Comparison of ENCODE assay signal across 26 mouse cellular contexts in the genomic region with DNA sequence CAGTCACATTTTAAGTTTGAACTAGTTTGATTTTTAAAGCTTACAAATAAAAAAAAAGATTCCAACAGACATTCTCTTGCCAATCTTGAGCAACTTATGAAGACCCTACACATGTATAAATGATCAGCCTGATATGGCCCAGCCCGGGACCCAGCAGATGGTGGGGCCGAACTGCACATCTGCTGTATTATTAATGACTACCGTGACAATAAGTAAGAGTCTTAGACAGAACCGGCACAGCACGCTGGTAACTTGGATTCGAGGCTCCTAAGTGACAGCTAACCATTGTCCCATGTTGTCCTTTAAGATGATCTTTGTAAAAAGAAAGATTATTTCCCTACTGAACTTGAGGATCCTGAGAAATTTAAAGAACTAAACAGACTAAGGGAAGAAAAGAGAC. TPM values are rescaled to one million over a fixed set of nuclear protein-coding genes. Genes with fewer than 3 reads are reported as not detected.
DNase-seq lines count a peak whose midpoint lies in the region; ATAC-seq and TF ChIP-seq lines count a peak whose summit lies in the region.
"Had no signal": no experiment of that assay in that cellular context is flagged by ENCODE, and none has a peak within 500 bp of the region (broad histone marks: within the 10 kb centered on the region; RNA-seq: fewer than 3 reads in every experiment).

No protein-coding gene starts in this region.

- TF ChIP-seq EP300 in liver, postnatal 0 days (IDR thresholded peaks at IDR 0.05; ENCODE audit: low read depth) = no peak

- H3K27ac ChIP-seq in heart, embryonic 11.5 days (ENCODE audit: low read depth, low read length) = peak overlapping the region; percentile 70; the same call in 1 of the 2 replicates
- 0 out of 2 replicates have a peak overlapping the region, but pooled peaks have one; percentile 30 for H3K27ac ChIP-seq in midbrain, embryonic 11.5 days (ENCODE audit: low read depth, low read length)
- no peak overlapping the region for H3K27ac ChIP-seq in midbrain, embryonic 15.5 days
- peak overlapping the region; percentile 93 for H3K27ac ChIP-seq in liver, postnatal 0 days (ENCODE audit: low read depth)
- H3K27ac ChIP-seq: embryonic facial prominence, embryonic 15.5 days; forebrain, embryonic 12.5 days; hindbrain, embryonic 13.5 days; layer of hippocampus, adult 2 months; stomach, embryonic 15.5 days had no signal

- no peak for TF ChIP-seq CTCF in liver, postnatal 0 days (IDR thresholded peaks at IDR 0.05; ENCODE audit: low read depth)

- WGBS in heart, embryonic 11.5 days (ENCODE audit: insufficient replicate concordance) = 75% methylated on average over 6 of the region's 6 CpGs
- 57% methylated on average over 6 of the region's 6 CpGs for WGBS in midbrain, embryonic 11.5 days
- WGBS in midbrain, embryonic 15.5 days = 33% methylated on average over 6 of the region's 6 CpGs
- WGBS in liver, postnatal 0 days (ENCODE audit: insufficient replicate concordance) = 66% methylated on average over 6 of the region's 6 CpGs

- no peaks in the 10 kb centered on the region for H3K27me3 ChIP-seq in heart, embryonic 11.5 days (ENCODE audit: control insufficient read depth, insufficient read depth, low read length)
- no peaks in the 10 kb centered on the region for H3K27me3 ChIP-seq in midbrain, embryonic 11.5 days (ENCODE audit: control insufficient read depth, insufficient read depth, low read length)
- H3K27me3 ChIP-seq in midbrain, embryonic 15.5 days (replicated peaks) = no peaks in the 10 kb centered on the region; the same call in 1 of the 2 replicates
- H3K27me3 ChIP-seq in liver, postnatal 0 days (ENCODE audit: insufficient read depth, low read length) = no peaks in the 10 kb centered on the region
- H3K27me3 ChIP-seq: hindbrain, embryonic 13.5 days; stomach, embryonic 15.5 days had no signal

- peak overlapping the region; percentile 54; the same call in 1 of the 2 replicates for H3K9ac ChIP-seq in heart, embryonic 11.5 days (ENCODE audit: low read depth, low read length)
- no peak overlapping the region for H3K9ac ChIP-seq in midbrain, embryonic 11.5 days (ENCODE audit: low read length)
- H3K9ac ChIP-seq in midbrain, embryonic 15.5 days = no peak overlapping the region
- H3K9ac ChIP-seq in liver, postnatal 0 days (replicated peaks) = peak overlapping the region; percentile 73
- H3K9ac ChIP-seq: embryonic facial prominence, embryonic 15.5 days; forebrain, embryonic 12.5 days; hindbrain, embryonic 13.5 days; stomach, embryonic 15.5 days had no signal

- no peak overlapping the region for H3K4me2 ChIP-seq in heart, embryonic 11.5 days
- H3K4me2 ChIP-seq in midbrain, embryonic 11.5 days = no peak overlapping the region
- no peak overlapping the region for H3K4me2 ChIP-seq in midbrain, embryonic 15.5 days
- H3K4me2 ChIP-seq in liver, postnatal 0 days (ENCODE audit: low read depth, low read length) = 0 out of 2 replicates have a peak overlapping the region, but pooled peaks have one; percentile 62
- H3K4me2 ChIP-seq: embryonic facial prominence, embryonic 15.5 days; forebrain, embryonic 12.5 days; hindbrain, embryonic 13.5 days; stomach, embryonic 15.5 days had no signal

- H3K4me1 ChIP-seq in heart, embryonic 11.5 days (ENCODE audit: control insufficient read depth, insufficient read depth, low read length) = no peaks in the 10 kb centered on the region; the same call in 1 of the 2 replicates
- no peaks in the 10 kb centered on the region for H3K4me1 ChIP-seq in midbrain, embryonic 11.5 days (ENCODE audit: control insufficient read depth, insufficient read depth, low read length)
- no peaks in the 10 kb centered on the region for H3K4me1 ChIP-seq in midbrain, embryonic 15.5 days
- H3K4me1 ChIP-seq in liver, postnatal 0 days (ENCODE audit: insufficient read depth) = peaks cover 14% of the 10 kb centered on the region
- H3K4me1 ChIP-seq: embryonic facial prominence, embryonic 15.5 days; forebrain, embryonic 12.5 days; hindbrain, embryonic 13.5 days; stomach, embryonic 15.5 days had no signal

- peak overlapping the region; percentile 34 for H3K4me3 ChIP-seq in heart, embryonic 11.5 days (ENCODE audit: low read depth, low read length)
- H3K4me3 ChIP-seq in midbrain, embryonic 11.5 days (ENCODE audit: low read depth, low read length) = no peak overlapping the region
- H3K4me3 ChIP-seq in midbrain, embryonic 15.5 days = no peak overlapping the region
- H3K4me3 ChIP-seq in liver, postnatal 0 days (ENCODE audit: low read depth, low read length) = peak overlapping the region; percentile 51
- H3K4me3 ChIP-seq: embryonic facial prominence, embryonic 15.5 days; forebrain, embryonic 12.5 days; hindbrain, embryonic 13.5 days; layer of hippocampus, adult 2 months had no signal

- DNase-seq in heart, postnatal 4 days = no peak
- no peak for DNase-seq in midbrain, embryonic 11.5 days (ENCODE audit: low spot score, missing footprints)
- DNase-seq in liver = peak; percentile 47
- no peak for DNase-seq in liver, postnatal 0 days
- no peak for DNase-seq in right cerebral cortex, postnatal 36 days (ENCODE audit: low spot score in 2 of 2)
- DNase-seq: adrenal gland, postnatal 36 days; cerebellum, adult 18-20 months; cerebellum, postnatal 25 days; kidney, adult 8-10 months; kidney, postnatal 14 days; lung, postnatal 10 days; right cerebral cortex, adult 18-20 months; spleen, adult 18-20 months; thymus, adult 18-20 months; thymus, postnatal 4 days had no signal

- ATAC-seq in heart, embryonic 11.5 days (replicated peaks; ENCODE audit: insufficient number of reproducible peaks, low FRiP score, low TSS enrichment) = no peak
- no peak for ATAC-seq in midbrain, embryonic 11.5 days (ENCODE audit: low FRiP score)
- no peak for ATAC-seq in midbrain, embryonic 15.5 days (replicated peaks)
- ATAC-seq in liver, postnatal 0 days = no peak

- no peaks in the 10 kb centered on the region for H3K9me3 ChIP-seq in heart, embryonic 11.5 days (replicated peaks; ENCODE audit: control insufficient read depth, low read length)
- H3K9me3 ChIP-seq in midbrain, embryonic 11.5 days (ENCODE audit: control insufficient read depth, low read length) = no peaks in the 10 kb centered on the region
- no peaks in the 10 kb centered on the region for H3K9me3 ChIP-seq in midbrain, embryonic 15.5 days
- H3K9me3 ChIP-seq in liver, postnatal 0 days (ENCODE audit: low read length) = no peaks in the 10 kb centered on the region
- H3K9me3 ChIP-seq: embryonic facial prominence, embryonic 15.5 days; forebrain, embryonic 12.5 days; hindbrain, embryonic 13.5 days; stomach, embryonic 15.5 days had no signal

- H3K36me3 ChIP-seq in heart, embryonic 11.5 days (ENCODE audit: control insufficient read depth, insufficient read depth, low read length) = no peaks in the 10 kb centered on the region
- no peaks in the 10 kb centered on the region for H3K36me3 ChIP-seq in midbrain, embryonic 11.5 days (ENCODE audit: control insufficient read depth, insufficient read depth, low read length)
- no peaks in the 10 kb centered on the region for H3K36me3 ChIP-seq in midbrain, embryonic 15.5 days (replicated peaks)
- H3K36me3 ChIP-seq in liver, postnatal 0 days (replicated peaks; ENCODE audit: insufficient read depth, low read length) = peaks cover 24% of the 10 kb centered on the region
- H3K36me3 ChIP-seq: embryonic facial prominence, embryonic 15.5 days; forebrain, embryonic 12.5 days; hindbrain, embryonic 13.5 days; stomach, embryonic 15.5 days had no signal

RNA-seq across cellular contexts. Expression of a gene that starts 0.4 kb away (rescaled TPM):
- polyA plus RNA-seq in heart, embryonic 11.5 days (2014; fragmentation: Nextera tagmentation; extraction: Ambion mirVana) = 34.7 and 58.1 TPM in 2 replicates
- under 1 TPM; 0.21 to 0.32 TPM for total RNA-seq in heart, postnatal 4 days (2021)
- 7.7 and 9.3 TPM in 2 replicates for polyA plus RNA-seq in midbrain, embryonic 11.5 days (2014; fragmentation: Nextera tagmentation; extraction: Ambion mirVana)
- polyA plus RNA-seq in midbrain, embryonic 15.5 days (2015; fragmentation: Nextera tagmentation; extraction: Ambion mirVana) = 1.3 and 1.4 TPM in 2 replicates
- 125 and 144 TPM in 2 replicates for polyA plus RNA-seq in liver, postnatal 0 days (2015; fragmentation: Nextera tagmentation; extraction: Ambion mirVana)
- total RNA-seq: CH12.LX had no signal

RNA-seq across cellular contexts. Expression of a gene that starts 5.7 kb away (rescaled TPM):
- polyA plus RNA-seq in heart, embryonic 11.5 days (2014; fragmentation: Nextera tagmentation; extraction: Ambion mirVana) = 138 and 143 TPM in 2 replicates
- 10 to 100 TPM; 42.8 to 43.2 TPM for total RNA-seq in heart, postnatal 4 days (2021)
- polyA plus RNA-seq in midbrain, embryonic 11.5 days (2014; fragmentation: Nextera tagmentation; extraction: Ambion mirVana) = 173 and 179 TPM in 2 replicates
- 237 and 238 TPM in 2 replicates for polyA plus RNA-seq in midbrain, embryonic 15.5 days (2015; fragmentation: Nextera tagmentation; extraction: Ambion mirVana)
- polyA plus RNA-seq in liver, postnatal 0 days (2015; fragmentation: Nextera tagmentation; extraction: Ambion mirVana) = 54.8 and 61.3 TPM in 2 replicates

RNA-seq across cellular contexts. Expression of a gene that starts 15.4 kb away (rescaled TPM):
- polyA plus RNA-seq in heart, embryonic 11.5 days (2014; fragmentation: Nextera tagmentation; extraction: Ambion mirVana) = 10.9 and 13.7 TPM in 2 replicates
- total RNA-seq in heart, postnatal 4 days (2021) = 10 to 100 TPM; 13.2 to 17.7 TPM
- 7.7 and 9.0 TPM in 2 replicates for polyA plus RNA-seq in midbrain, embryonic 11.5 days (2014; fragmentation: Nextera tagmentation; extraction: Ambion mirVana)
- polyA plus RNA-seq in midbrain, embryonic 15.5 days (2015; fragmentation: Nextera tagmentation; extraction: Ambion mirVana) = 7.1 and 7.7 TPM in 2 replicates
- polyA plus RNA-seq in liver, postnatal 0 days (2015; fragmentation: Nextera tagmentation; extraction: Ambion mirVana) = 1.8 and 2.1 TPM in 2 replicates

RNA-seq across cellular contexts. Expression of a gene that starts 28.6 kb away (rescaled TPM):
- not detected in 2 replicates for polyA plus RNA-seq in heart, embryonic 11.5 days (2014; fragmentation: Nextera tagmentation; extraction: Ambion mirVana)
- not detected for total RNA-seq in heart, postnatal 4 days (2021)
- polyA plus RNA-seq in midbrain, embryonic 11.5 days (2014; fragmentation: Nextera tagmentation; extraction: Ambion mirVana) = 0.31 TPM in 1 of 2 replicates, not detected in the other
- 0.26 and 0.27 TPM in 2 replicates for polyA plus RNA-seq in midbrain, embryonic 15.5 days (2015; fragmentation: Nextera tagmentation; extraction: Ambion mirVana)
- polyA plus RNA-seq in liver, postnatal 0 days (2015; fragmentation: Nextera tagmentation; extraction: Ambion mirVana) = not detected in 2 replicates
- total RNA-seq: adrenal gland, postnatal 36 days; gastrocnemius, postnatal 4 days; megakaryocyte progenitor cell, adult 5-6 weeks had no signal
- polyA plus RNA-seq: forebrain, embryonic 12.5 days; intestine, embryonic 14.5 days; stomach, embryonic 15.5 days had no signal

RNA-seq across cellular contexts. Expression of a gene that starts 43.1 kb away (rescaled TPM):
- 33.2 and 34.7 TPM in 2 replicates for polyA plus RNA-seq in heart, embryonic 11.5 days (2014; fragmentation: Nextera tagmentation; extraction: Ambion mirVana)
- 10 to 100 TPM; 19.9 to 21.0 TPM for total RNA-seq in heart, postnatal 4 days (2021)
- 32.2 and 35.2 TPM in 2 replicates for polyA plus RNA-seq in midbrain, embryonic 11.5 days (2014; fragmentation: Nextera tagmentation; extraction: Ambion mirVana)
- polyA plus RNA-seq in midbrain, embryonic 15.5 days (2015; fragmentation: Nextera tagmentation; extraction: Ambion mirVana) = 26.8 and 31.0 TPM in 2 replicates
- polyA plus RNA-seq in liver, postnatal 0 days (2015; fragmentation: Nextera tagmentation; extraction: Ambion mirVana) = 26.6 and 27.8 TPM in 2 replicates

Comparison
In these comparisons a context has a peak if more than half of its experiments do, and no peak if none do; other contexts are left out.
1. H3K4me3 ChIP-seq: peak in heart, embryonic 11.5 days (single experiment) and liver, postnatal 0 days (single experiment); none in midbrain, embryonic 11.5 days (single experiment) and midbrain, embryonic 15.5 days (single experiment).
2. H3K9ac ChIP-seq: peak in heart, embryonic 11.5 days (single experiment) and liver, postnatal 0 days (single experiment); none in midbrain, embryonic 11.5 days (single experiment) and midbrain, embryonic 15.5 days (single experiment).